Mouse (Mus musculus) gastrocnemius, postnatal 36 days (tissue): ENCODE results near the gene Opn1sw. TPM values are rescaled to one million over a fixed set of nuclear protein-coding genes. Genes with fewer than 3 reads are reported as not detected.

ENCODE experiments used
- DNase-seq, 2 experiments: peaks; one replicate each; pipeline ENCODE4 v3.0.0; 2022
- intact Hi-C: fragments of 180-260 bp; cut with DNase I; formaldehyde crosslinking; loops from one replicate; pipeline ENCODE4 v1.15.1; 2025
- long read RNA-seq, 2 experiments: library from polyadenylated mRNA; stranded (forward); transcript quantifications; one replicate each; pipeline ENCODE4 v2.0.0; 2021
- total RNA-seq, 2 experiments: library from RNA; stranded (reverse); gene quantifications; 2 replicates each; pipeline ENCODE4 v1.2.3; 2021

Opn1sw gene
- total RNA-seq = under 1 TPM in 1 of 2 experiments, not detected in 1; 0.35 TPM
- long read RNA-seq, experiment 1, partial matches to known transcripts = 0 of 1 reads
- long read RNA-seq, experiment 1, other reads (novel, unspliced or antisense) = 1 of 1 reads
- long read RNA-seq, experiment 2 = 0 reads

DNA sequence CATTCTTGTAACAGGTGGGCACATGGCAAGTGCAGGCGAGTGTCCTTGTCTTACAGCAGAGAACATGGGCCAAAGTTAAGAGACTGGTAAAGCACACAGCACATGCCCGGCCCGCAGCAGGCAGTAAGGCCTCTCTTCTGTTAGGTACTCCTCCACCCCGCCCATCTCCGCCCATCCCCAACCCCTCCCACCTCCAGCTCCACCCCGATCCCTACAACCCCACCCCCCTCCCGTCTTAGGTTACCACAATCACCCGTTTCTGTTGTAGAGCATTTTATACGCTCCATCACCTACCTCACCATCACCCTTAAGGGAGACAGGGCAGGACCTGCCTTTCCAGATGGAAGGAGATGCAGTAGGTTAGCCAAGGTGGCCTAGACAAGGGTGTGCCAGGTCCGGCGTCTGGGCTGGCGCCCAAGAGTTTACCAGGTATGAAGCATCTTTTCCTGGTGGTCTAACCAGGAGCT is at the start of gene Opn1sw:
Gene Opn1sw, minus strand, starts transcription at position 417 of the 467 bp plus-strand sequence.
- DNase-seq = no peak
- intact Hi-C loops = no loop called here

DNA sequence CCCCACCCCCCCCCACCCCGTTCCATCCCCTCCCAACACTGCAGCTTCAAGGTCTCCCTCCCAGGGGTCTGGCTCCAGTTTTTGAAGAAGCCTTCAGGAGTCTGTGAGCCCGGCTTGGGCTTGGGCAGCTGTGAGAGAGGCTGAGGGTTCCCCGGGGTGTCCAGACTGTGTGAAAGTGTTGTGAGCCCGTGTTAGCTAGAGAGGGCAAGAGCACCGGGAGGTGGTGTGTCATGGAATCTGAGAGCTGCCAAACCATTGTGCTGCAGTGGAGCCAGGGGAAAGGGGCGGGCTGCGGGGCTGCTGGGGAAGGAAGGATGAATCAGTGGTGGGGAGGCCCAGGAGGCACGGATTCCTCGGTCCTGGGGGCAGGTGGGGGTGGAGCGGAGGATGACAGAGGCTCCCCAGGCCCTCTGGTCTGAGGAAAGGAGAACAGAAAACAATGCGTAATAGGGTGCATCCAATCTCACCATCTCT is 48.2 kb upstream of the Opn1sw start:
- intact Hi-C loops = no loop called here
- peak; percentile 55 to 62 for DNase-seq

DNA sequence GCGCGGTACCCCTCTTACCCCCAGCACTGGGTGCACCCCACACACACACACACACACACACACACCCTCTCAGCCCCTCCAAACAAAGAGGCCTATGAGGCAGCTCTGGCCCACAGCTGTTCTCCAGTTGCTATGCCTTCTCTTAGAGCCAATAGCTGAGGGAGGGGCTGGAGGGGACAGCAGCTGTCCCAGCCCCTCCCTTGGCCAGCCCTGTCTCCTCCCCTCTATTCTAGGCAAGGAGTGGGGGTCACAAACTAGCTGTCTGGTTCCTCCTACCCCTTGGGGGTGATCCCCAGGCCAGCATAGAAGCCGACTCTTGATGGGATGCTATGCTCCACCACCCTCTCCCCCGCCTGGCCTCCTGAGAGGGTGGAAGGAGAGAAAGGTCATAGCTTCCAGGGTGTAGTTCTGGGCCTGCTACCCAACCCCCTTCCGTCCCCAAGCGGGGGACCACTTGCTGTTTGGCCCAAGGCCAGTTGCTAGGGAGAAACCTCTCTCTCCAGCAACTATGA is 47.7 kb upstream of the Opn1sw start:
- DNase-seq = peak; percentile 32 to 45
- intact Hi-C loops = no loop called here

DNA sequence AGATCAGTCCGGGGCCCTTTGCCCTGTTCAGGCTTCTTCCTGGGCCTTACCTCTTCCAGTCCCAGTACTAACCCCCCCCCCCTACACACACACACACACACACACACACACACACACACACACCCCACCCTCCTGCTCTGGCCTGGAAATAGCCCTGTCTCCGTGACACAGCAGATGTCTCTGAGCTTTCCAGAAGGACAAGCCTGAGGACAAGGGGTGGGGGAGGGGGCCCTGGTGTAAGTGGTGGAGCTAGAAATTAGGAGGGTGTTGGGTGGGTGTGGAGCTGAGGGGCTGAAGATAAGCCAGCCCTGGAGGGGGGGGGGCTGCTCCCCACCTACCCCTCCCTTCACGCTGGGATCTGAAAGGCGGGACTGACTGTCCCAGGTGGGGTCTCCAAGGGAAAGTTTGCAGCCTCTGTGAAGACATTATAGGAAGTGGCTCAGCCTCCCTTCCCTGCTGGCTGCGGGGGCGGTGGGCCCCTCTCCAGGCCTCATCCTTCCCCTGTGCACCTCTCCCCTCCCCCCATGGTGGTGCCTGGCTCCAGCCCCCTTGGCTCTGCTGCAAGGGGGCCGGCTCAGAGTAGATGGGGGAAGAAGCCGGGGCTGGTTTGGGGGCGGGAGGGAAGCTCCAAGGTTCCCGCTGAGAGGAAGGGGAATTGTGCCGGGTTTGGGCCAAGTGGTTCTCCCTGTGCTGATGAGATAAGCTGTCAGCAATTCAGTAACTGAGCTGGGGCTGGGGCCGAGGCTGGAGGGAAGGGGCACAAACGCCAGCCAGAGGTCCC is 46.8 kb upstream of the Opn1sw start:
- DNase-seq = peak; percentile 58
- intact Hi-C loops = no loop called here

DNA sequence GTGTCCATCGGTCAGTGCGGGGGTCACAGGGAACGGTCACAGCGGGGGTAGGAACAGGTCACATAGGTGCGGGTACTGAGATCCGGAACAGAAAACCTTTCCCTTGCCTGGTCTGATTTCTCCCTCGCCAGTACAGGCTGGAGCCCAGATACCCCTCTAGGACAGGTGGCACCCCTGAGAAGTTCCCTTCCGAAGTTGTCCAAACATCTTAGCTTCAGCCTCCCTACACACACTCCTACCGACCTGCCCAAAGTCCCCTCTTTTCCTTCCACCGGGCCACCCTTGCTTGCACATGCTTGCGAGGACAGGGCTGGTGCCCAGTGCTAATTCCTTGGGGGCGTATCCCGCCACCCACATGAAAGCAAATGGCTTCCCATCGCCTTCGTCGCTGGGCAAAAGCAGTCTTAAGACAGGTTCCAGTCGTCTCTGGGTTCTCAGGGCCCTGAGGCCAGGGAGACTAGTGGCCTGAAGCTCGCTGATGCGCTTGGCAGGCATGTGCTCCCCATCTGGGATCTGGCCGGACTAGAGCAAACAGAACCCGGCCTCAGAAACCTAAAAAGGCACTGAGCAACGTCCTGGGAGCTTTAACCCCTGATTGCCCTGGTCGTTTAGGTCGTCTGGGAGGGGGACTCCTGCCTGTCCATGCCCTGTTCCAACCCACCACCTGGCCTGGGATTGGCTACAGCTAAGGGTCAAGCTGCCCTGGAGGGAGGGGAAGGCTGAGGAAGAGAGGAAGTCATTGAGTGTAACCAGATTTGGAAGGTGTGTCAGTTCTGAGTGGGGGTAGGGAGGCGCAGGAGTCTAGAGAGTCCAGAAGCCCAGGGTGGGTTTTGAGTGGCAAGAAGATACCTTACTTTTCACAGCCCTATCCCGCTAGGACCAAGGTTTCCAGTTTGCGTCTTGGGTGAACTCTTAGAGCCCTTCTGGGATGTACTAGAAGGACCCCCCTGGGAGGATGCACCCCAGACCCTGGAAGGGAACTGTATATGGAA is 45.8 kb upstream of the Opn1sw start:
- intact Hi-C loops = no loop called here
- peak; percentile 68 to 72 for DNase-seq

DNA sequence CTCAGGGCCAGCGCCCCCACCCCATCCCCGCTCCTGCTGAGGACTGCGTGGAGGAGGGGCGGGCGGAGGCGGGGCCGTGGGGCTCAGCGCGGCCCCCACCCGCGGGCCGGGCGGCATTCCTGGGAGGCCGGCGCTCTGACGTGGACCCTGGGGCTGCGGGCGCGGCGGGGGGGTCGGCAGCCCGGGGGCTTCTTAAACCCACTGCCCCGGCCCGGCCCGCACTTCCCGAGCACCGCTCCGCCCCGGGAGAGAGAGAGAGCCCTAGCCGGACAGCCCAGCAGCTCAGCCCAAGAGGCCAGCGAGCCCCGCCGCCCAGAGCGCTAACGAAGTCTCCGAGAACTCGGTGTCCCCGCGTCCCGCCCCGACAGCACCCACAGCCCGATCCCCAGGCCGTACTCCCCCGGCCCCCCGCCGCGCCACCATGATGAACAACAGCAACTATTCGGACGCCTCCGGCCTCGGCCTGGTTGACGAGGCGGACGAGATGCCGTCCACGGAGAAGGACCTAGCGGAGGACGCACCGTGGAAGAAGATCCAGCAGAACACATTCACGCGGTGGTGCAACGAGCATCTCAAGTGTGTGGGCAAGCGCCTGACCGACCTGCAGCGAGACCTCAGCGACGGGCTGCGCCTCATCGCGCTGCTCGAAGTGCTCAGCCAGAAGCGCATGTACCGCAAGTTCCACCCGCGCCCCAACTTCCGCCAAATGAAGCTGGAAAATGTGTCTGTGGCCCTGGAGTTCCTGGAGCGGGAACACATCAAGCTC is 45.0 kb upstream of the Opn1sw start, which contains the start of gene Flnc:
Gene Flnc, plus strand, starts transcription at position 219 of the 766 bp plus-strand sequence.
- intact Hi-C loops = no loop called here
- DNase-seq = peak; percentile 57 to 61

DNA sequence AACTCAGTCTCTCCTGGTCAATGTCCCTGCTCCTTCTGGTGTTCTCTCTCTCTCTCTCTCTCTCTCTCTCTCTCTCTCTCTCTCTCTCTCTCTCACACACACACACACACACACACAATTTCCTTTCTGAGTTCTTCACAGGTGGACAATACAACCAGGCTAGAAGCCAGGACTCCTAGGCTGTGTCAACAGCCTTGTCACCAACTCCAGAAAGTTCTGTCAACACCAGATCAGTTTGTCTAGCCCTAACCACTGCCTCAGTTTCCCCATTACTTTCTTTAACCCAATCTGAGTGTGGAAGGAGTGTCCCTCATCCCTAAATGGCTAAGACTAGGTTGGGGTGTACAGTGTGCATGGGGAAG is 44.4 kb upstream of the Opn1sw start:
- intact Hi-C loops = no loop called here
- no peak for DNase-seq

DNA sequence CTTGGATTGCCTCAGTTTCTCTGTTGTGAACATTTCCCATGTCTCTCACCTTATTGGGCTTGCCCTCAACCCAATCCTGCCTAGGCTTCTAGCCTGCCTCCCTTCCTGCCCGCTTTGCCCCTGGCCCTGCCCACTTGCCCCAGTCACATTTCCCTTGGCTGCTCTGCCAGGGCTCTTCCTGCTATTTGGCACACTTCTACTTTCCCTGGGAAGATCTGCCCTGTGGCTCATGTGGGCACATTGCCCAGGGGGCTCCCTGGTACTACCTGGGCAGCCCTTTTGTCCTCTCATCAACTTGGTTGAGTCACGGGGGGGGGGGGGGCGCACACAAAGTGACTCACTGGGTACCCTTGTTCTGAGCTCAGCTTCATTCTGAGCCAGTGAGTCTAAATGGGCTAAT is 43.9 kb upstream of the Opn1sw start:
- DNase-seq = peak in 1 of 2 experiments; percentile 24
- intact Hi-C loops = no loop called here

DNA sequence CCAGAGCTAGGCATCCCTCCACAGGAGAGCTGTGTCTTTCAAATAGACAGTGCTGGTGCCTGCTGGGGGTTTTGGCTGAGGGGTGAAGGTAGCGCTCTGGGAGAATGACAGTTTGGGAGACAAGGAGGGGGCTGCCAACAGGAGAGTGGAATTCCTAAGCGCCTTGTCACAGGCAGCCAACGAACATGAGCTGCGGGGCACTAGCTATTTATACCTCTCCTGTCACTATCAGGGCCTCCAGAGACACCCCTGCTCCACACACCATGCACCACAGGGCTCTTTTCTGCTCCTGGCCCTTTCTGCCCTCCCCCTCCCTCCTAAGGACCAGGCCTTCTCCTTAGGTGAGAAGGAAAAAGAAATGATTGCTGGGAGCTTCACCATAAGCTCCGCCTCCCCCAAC is 43.2 kb upstream of the Opn1sw start:
- intact Hi-C loops = no loop called here
- peak; percentile 38 to 42 for DNase-seq

DNA sequence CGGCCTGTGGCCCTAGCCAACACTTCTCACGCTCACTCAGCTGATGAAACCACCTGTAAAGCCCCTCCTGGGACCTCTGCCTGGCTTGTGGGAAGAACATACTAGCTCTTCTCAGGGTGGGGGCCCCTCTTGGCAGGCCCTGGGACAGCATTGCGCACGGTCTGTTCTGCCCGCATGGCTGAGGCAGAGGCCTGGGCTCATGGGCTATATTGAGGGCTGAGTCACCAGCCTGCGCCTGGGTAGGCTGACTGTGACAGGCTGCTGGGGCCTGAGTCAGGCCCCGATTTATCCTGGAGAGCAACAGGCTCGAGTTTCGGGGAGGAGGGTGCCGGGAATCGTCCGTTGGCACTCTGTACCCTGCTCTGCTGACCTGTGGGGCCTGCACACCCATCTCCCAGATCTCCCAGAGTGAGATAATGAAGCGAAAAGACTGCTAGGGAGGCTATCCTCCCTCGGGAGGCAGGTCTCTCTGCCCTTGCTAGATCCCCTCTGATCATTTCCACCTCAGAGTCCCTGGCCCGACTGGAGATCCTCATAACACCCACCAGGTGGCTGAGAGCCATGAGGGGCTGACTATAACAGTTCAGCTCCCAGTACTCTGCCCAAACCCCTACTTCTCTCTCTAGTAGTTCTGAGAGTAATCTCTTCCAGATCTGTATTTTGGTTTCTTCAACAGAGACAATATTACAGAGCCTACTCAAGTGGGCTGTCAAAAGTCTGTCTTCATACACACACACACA is 42.6 kb upstream of the Opn1sw start:
- DNase-seq = peak; percentile 43 to 66
- intact Hi-C loops = no loop called here

DNA sequence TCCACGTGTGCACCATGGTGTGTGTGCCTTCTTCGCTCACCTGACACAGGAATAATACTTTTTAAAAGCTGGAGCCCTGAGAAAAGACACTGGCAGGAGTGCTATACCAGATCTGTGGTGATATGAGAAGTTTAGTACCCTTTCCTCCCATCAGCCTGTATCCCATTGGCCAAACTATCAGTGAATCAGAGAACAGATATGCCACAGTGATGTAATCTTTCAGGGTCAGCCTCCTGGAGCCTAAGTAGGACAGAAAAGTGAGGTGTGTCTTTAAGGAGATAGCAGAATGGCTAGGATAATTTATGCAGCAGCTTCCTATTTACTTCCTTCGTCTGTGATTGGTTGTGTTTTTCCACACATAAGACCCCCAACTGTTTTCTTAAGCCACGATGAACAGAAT is 39.9 kb upstream of the Opn1sw start:
- intact Hi-C loops = no loop called here
- no peak for DNase-seq

DNA sequence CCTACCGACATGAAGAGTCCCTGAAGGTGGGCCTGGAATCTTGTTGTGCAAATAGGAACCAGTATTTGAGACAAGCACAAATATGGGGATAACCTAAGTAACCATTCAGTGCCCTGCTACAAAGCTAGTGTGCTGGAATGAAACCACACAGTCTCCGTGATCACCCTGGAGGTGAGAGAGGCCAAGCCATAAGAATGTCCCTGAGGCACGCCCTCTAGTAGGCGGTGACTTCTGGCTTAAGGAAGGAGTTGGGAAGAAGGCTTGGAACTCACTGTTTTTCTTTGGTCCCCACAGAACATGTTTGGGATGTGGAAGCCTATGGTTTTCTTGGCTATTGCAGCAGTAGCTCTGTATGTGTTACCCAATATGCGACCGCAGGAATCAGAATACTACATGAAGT is 38.1 kb upstream of the Opn1sw start:
- DNase-seq = no peak
- intact Hi-C loops = no loop called here

DNA sequence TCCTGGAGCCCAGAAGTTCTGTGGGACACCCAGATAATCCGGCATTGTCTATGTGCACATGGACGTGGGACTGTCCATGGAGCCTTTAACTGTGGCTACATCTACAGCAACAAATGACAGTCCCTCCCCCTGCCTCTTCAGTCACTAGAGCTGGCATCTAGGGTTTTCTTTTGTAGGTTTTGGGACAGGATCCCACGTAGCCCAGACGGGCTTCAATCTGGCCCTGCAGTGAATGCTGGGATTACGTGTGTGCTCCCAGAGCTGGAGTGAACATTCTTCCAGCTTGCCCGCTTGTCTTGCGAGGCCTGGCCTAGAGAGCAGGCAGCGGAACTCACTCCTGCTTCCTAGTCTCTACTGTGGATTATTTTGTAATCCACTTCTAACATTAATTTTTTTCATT is 36.9 kb upstream of the Opn1sw start:
- intact Hi-C loops = no loop called here
- DNase-seq = no peak

DNA sequence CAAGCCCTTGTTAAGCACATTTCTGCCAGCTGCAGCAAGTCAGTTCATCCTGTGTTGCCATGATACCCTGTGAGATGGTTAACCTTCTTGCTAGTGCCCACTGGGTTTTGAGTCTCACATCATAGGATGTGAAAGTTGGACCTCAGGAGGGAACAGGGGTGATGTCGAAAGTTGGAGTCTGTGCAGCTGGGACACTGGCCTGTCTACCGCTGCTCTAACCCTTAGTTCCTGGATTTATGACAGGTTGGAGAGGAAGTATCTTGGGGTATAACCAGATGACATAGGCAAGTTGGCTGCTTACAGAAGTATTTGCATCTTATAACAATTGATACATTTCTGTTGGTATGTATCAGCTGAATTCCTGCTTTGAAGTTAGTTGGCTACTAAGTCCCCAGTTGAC is 32.3 kb upstream of the Opn1sw start:
- intact Hi-C loops = no loop called here
- no peak for DNase-seq

DNA sequence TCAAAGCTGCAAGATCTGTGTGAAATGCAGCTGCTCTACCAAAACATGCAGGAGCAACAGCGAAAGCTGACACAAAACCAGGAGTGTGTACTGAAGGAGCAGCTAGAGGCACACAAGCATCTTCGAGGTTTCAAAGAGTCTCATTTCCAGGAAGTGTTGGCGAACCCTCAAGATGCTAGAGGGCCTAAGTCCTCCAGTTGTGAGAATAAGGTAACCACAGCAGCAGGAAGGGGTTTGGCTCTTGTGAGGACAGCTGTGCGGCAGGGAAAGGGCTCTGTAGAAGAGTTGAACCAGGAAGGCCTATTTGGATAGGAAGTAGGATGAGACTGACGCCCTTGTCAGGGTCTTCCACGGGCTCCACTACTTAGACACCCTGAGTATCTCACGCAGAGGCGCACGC is 27.2 kb upstream of the Opn1sw start:
- intact Hi-C loops = no loop called here
- no peak for DNase-seq

DNA sequence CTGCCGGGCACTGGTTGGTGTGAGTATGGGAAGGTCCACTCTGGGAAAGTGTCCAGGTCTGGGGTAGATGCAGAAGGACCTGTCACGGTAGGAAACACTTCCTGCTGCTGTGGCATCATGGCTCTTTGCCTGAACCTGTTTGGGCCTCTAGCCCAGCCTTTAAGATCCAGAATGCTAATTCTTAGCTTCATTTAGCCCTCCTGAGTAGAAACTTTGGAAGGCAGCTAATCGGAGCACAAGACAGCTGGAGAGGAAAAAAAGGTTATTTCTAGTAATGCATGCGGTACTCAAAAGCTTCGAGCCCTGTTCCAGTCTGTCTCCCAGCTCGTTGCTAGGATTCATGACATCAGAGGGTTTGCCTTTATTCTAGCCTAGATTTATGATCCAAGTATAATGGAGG is 18.1 kb upstream of the Opn1sw start:
- no peak for DNase-seq
- intact Hi-C loops = no loop called here

DNA sequence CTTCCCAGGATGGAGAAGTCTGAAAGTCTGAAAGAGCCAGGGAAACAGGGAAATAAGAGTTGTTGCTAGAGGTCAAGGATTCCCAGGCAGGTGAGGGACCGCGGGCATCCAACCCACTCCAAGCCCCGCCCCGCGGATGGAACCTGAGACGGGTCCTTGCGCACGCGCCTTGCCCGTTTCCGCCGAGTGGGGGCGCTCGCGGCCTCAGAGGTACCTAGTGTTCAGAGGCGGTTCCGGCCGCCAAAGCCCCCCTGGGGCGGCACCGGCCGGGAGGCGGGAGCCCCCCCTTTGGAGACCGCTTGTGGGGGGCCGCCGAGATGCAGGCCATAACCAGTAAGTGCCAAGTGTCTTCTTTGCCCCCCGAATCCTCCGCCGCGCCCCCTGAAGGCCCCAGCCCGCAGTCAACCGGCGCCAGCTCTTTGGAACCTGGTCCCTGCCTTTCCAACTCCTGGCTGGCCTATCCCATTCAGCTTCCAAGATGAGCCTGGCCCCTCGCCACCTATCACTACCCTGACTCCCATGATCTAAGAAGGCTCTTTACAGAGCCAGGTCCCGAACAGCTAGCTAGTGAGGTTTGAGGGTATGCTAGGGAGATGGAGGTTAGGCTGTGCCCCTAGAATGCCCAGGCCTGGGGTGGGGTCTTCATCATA is 14.6 kb upstream of the Opn1sw start:
- DNase-seq = peak; percentile 34 to 37

DNA sequence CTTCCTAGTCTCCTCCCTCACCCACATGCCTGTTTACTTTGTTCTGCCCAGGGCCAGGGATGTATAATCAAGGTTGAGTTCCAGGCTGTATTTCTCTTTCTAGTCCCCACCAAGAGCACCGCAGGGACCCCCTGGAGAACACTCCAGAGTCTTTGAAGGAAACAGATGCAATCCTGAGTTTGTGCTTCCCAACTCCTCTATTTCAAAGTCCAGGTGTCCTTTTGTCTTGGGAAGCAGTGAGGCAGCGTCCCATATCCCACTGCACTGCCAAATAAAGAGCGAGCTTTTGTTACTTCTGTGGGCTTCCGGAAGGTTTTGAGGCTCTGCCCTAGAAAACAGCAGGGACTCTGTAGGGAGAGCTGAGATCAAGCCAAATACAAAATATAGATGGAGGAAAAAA is 11.6 kb upstream of the Opn1sw start:
- intact Hi-C loops = loop anchor here (10.0 kb wide), 1 partner anchor 85 kb away; no protein-coding TSS in a partner anchor

More for the DNA sequence above, 14.6 kb upstream of the Opn1sw start:
- intact Hi-C loops = no loop called here

DNA sequence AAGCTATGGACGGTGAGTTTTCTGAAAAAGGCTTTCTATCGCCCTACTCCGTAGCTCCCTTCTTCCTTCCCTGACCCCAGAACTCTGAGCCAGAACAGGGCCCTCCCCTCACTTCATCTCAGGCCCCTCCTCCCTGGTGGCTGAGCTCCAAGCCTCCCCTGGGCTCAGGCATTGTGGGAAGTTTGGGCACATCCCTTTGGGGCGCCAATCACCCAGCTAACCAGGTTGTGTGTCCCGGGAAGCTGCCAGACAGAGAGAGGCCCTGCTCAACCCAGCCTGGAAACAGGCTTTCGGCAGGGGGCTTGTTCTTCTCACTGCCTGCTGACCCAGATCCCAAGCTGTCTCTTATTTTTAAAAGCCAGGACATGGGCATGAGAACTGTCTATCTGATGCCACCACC is 9.3 kb upstream of the Opn1sw start:
- intact Hi-C loops = loop anchor here (10.0 kb wide), 1 partner anchor 87 kb away; no protein-coding TSS in a partner anchor
- DNase-seq = no peak

More for the DNA sequence above, 11.6 kb upstream of the Opn1sw start:
- DNase-seq = no peak
